Mouse (Mus musculus): Measurements from ENCODE around the gene Syt1. TPM values are rescaled to one million over a fixed set of nuclear protein-coding genes. Genes with fewer than 3 reads are reported as not detected.

Gene Syt1
- polyA plus RNA-seq (2017; shearing (Covaris generic)) = not detected

GRCm38 (mm10) chr10:109010241-109011193 lies at the start of gene Syt1:
Gene Syt1 (minus strand): TSS chr10:109010982.
- ATAC-seq = no peak

GRCm38 (mm10) chr10:109056500-109056899 lies 45.7 kb upstream of the Syt1 start:
- no peak for ATAC-seq

GRCm38 (mm10) chr10:109047537-109047936 lies 36.8 kb upstream of the Syt1 start:
- no peak for ATAC-seq

- ATAC-seq = no peak
These were observed 36.2 kb upstream of the Syt1 start for GRCm38 (mm10) chr10:109046988-109047387.

GRCm38 (mm10) chr10:109011226-109012165 lies 714 bp upstream of the Syt1 start:
- ATAC-seq = no peak

GRCm38 (mm10) chr10:109009831-109010230 lies 951 bp downstream of the Syt1 start:
- ATAC-seq = no peak

- no peak for ATAC-seq
These were observed 2.3 kb downstream of the Syt1 start for GRCm38 (mm10) chr10:109008456-109008855.

GRCm38 (mm10) chr10:109003482-109003881 lies 7.3 kb downstream of the Syt1 start:
- no peak for ATAC-seq

- no peak for ATAC-seq
These were observed 23.5 kb downstream of the Syt1 start for GRCm38 (mm10) chr10:108987250-108987649.

GRCm38 (mm10) chr10:108979660-108980059 lies 31.1 kb downstream of the Syt1 start:
- no peak for ATAC-seq

- ATAC-seq = no peak
These were observed 55.8 kb downstream of the Syt1 start for GRCm38 (mm10) chr10:108954952-108955351.

GRCm38 (mm10) chr10:108952182-108952581 lies 58.6 kb downstream of the Syt1 start:
- no peak for ATAC-seq

GRCm38 (mm10) chr10:108936838-108937430 lies 73.8 kb downstream of the Syt1 start:
- no peak for ATAC-seq

GRCm38 (mm10) chr10:108930299-108930698 lies 80.5 kb downstream of the Syt1 start:
- no peak for ATAC-seq

GRCm38 (mm10) chr10:108929676-108930075 lies 81.1 kb downstream of the Syt1 start:
- ATAC-seq = no peak

- no peak for ATAC-seq
These were observed 105.5 kb downstream of the Syt1 start for GRCm38 (mm10) chr10:108905264-108905663.

- no peak for ATAC-seq
These were observed 106.4 kb downstream of the Syt1 start for GRCm38 (mm10) chr10:108904371-108904770.

GRCm38 (mm10) chr10:108896529-108896928 lies 114.3 kb downstream of the Syt1 start:
- no peak for ATAC-seq

GRCm38 (mm10) chr10:108893288-108893687 lies 117.5 kb downstream of the Syt1 start:
- ATAC-seq = no peak

- no peak for ATAC-seq
These were observed 118.3 kb downstream of the Syt1 start for GRCm38 (mm10) chr10:108892441-108892840.

- no peak for ATAC-seq
These were observed 121.7 kb downstream of the Syt1 start for GRCm38 (mm10) chr10:108889084-108889483.

- no peak for ATAC-seq
These were observed 124.0 kb downstream of the Syt1 start for GRCm38 (mm10) chr10:108886781-108887180.

- ATAC-seq = no peak
These were observed 125.0 kb downstream of the Syt1 start for GRCm38 (mm10) chr10:108885769-108886168.

Data from CD4-positive, CD25-positive, alpha-beta regulatory T cell, adult 4 months (primary cell).